Mouse (Mus musculus) liver, adult 10 weeks (tissue): ENCODE results near the gene Gm21905. TPM values are rescaled to one million over a fixed set of nuclear protein-coding genes. Genes with fewer than 3 reads are reported as not detected.

ENCODE experiments used
- polyA plus RNA-seq: library from polyadenylated mRNA; stranded (reverse); fragments of 350-450 nt; fragmentation: Illumina TruSeq; extraction: RNeasy Lipid Tissue Mini Kit (QIAGEN cat#74804); gene quantifications from one replicate; pipeline ENCODE4 v1.2.3, GENCODE M21; 2014; ENCODE audit warnings: low read depth, low replicate concordance

The Gm21905 gene
- polyA plus RNA-seq, result not detected

DNA sequence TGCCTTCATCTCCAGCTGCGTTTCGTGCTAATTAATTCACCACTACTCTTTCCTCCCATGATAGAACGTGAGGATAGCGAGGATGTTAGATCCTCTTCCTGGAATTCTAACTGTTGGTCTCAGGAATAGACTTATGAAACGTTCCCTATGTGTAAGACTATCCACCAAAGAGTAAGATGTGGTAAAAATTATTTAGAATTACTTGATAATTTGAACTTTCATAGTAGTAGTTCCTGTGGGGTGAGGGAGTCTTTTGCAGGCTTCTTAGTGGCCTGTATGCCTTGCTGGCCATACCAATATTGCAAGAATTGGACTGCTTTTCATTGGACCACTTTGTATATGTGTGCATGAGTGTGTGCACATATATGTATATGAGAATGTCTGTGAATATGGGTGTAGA lies at the start of gene Gm21905:
Gene Gm21905 (minus strand): TSS at position 101 of the 400 bp plus-strand sequence.

DNA sequence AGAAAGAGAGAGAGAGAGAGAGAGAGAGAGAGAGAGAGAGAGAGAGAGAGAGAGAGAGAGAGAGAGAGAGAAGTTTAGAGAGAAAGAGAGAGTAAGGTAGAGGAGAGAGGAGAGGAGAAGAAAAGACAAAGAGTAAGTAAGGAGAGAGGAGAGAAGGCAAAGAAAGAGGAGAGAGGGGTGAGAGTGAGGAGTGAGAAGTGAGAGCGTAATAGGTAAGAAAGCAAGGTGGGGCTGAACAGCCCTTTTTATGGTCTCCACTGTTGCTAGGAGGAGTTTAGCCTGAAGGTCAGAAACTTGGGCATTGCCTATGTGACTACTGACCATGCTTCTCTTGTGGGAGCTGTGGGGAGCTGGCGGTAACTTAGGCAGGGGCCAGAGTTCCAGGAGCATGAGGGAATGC lies 4.9 kb downstream of the Gm21905 start, which contains the start of gene Gm5108:
Gene Gm5108 (plus strand): TSS at position 301 of the 400 bp plus-strand sequence.

Other genes starting within 250 kb of the Gm21905 start
- gene Atp8a1, start 99.0 kb downstream of the Gm21905 start, polyA plus RNA-seq, result 2.9 TPM
- not detected for gene Gm5108, start 4.8 kb downstream of the Gm21905 start, polyA plus RNA-seq
- not detected for gene Grxcr1, start 85.4 kb upstream of the Gm21905 start, polyA plus RNA-seq